Mouse (Mus musculus) midbrain, embryonic 16.5 days (tissue): ENCODE results near the gene Pitpnm2. TPM values are rescaled to one million over a fixed set of nuclear protein-coding genes. Genes with fewer than 3 reads are reported as not detected.

Experiments used
- ATAC-seq: fragments of 200-750 bp; cut with Nextera tagmentation; 2 replicates; pipeline ENCODE4 v1.8.0; 2017; ENCODE audit warnings: moderate TSS enrichment
- H3K27ac ChIP-seq: fragments of 300-500 bp; sonication (generic); 2 replicates; pipeline ENCODE4 v1.5.1; 2014; ENCODE audit warnings: mild to moderate bottlenecking, low read length, mixed read lengths
- H3K27me3 ChIP-seq: fragments of 300-500 bp; sonication (generic); 2 replicates; pipeline ENCODE4 v1.6.1; 2014; ENCODE audit warnings: low read depth, low read length, mixed read lengths; ENCODE audit not compliant: control insufficient read depth, insufficient read depth
- H3K36me3 ChIP-seq: fragments of 300-500 bp; sonication (generic); 2 replicates; pipeline ENCODE4 v1.6.1; 2014; ENCODE audit warnings: mild to moderate bottlenecking, low read length, moderate library complexity, mixed read lengths; ENCODE audit not compliant: control insufficient read depth, insufficient read depth
- H3K4me1 ChIP-seq: fragments of 300-500 bp; sonication (generic); 2 replicates; pipeline ENCODE4 v1.6.1; 2014; ENCODE audit warnings: mild to moderate bottlenecking, low read length, mixed read lengths; ENCODE audit not compliant: control insufficient read depth, insufficient read depth
- H3K4me2 ChIP-seq: fragments of 300-500 bp; sonication (generic); 2 replicates; pipeline ENCODE4 v1.6.1; 2014; ENCODE audit warnings: mild to moderate bottlenecking, low read length, mixed read lengths
- H3K4me3 ChIP-seq: fragments of 300-500 bp; sonication (generic); 2 replicates; pipeline ENCODE4 v1.5.1; 2014; ENCODE audit warnings: low read depth, mild to moderate bottlenecking, low read length, moderate library complexity, mixed read lengths
- H3K9ac ChIP-seq: fragments of 300-500 bp; sonication (generic); 2 replicates; pipeline ENCODE4 v1.6.1; 2014; ENCODE audit warnings: low read depth, low read length, mixed read lengths
- H3K9me3 ChIP-seq: fragments of 300-500 bp; sonication (generic); replicated peaks from 2 replicates; pipeline ENCODE4 v1.6.1; 2014; ENCODE audit warnings: mild to moderate bottlenecking, low read length, mixed read lengths; ENCODE audit not compliant: control insufficient read depth, poor library complexity, severe bottlenecking
- WGBS: fragments of 180-500 bp; shearing (Covaris S2); extraction: QIAGEN DNeasy Blood & Tissue Kit; methylation state at CpG from one replicate; pipeline ENCODE4 v1.1.7; 2014; 5-methylcytosine and 5-hydroxymethylcytosine counted together
- polyA plus RNA-seq: library from polyadenylated mRNA; unstranded; fragments of >200 nt; fragmentation: Nextera tagmentation; extraction: Ambion mirVana; gene quantifications from 2 replicates; pipeline ENCODE4 v1.2.1, GENCODE M21; 2015

Pitpnm2 gene
- polyA plus RNA-seq, 1 experiment from 2014 or later: 10.9 TPM

DNA sequence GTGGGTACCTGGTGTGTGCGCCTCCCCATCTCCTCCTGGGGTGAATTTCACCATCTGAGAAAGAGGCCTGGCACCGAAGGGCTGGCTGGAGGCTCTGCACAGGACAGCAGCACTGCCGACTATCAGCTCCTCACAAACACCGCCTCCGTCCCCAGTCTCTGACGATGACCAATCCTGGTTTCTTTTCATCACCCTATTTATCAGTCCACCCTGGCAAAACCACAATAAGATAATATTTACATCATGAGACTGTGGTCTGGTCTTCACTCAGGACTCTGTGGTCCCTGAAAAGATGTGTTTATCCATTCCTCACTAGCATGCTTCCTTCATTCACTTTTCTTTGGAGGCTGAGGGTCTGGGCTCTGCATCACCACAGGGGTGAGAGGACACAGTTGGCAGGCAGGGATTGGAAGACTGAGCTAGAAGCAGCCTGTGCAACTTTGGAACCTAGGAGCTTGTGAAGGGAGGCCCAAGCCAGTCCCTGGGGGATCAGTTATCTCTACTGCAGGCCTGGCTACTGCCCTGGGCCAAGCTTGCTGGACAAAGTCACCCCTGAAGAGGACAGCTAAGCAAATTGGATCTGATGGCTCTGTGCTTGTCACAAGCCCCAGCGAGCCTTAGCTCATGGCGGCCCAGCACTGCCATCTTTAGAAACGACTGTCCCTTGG is 45.3 kb downstream of the Pitpnm2 start:
- Histone ChIP-seq H3K27ac (no peak overlapping the region; the same call in 1 of the 2 replicates), H3K36me3 (no peaks in the 10 kb centered on the region), H3K9me3 (no peaks in the 10 kb centered on the region)

GRCm38 (mm10) chr5:124203251-124203650 is 46.3 kb downstream of the Pitpnm2 start:
- peaks cover 9% of the 10 kb centered on the region for H3K4me1 ChIP-seq
- no peak overlapping the region for H3K27ac ChIP-seq
- H3K9me3 ChIP-seq: no peaks in the 10 kb centered on the region
- no peak overlapping the region for H3K4me2 ChIP-seq
- H3K9ac ChIP-seq: no peak overlapping the region
- 88% methylated on average over 4 of the region's 4 CpGs for WGBS
- ATAC-seq: no peak
- no peak overlapping the region for H3K4me3 ChIP-seq
- no peaks in the 10 kb centered on the region for H3K36me3 ChIP-seq
- H3K27me3 ChIP-seq: no peaks in the 10 kb centered on the region

More for the DNA sequence above, 45.3 kb downstream of the Pitpnm2 start:
- 83% methylated on average over 9 of the region's 9 CpGs for WGBS
- peaks cover 9% of the 10 kb centered on the region for H3K4me1 ChIP-seq
- ATAC-seq: no peak
- no peaks in the 10 kb centered on the region for H3K27me3 ChIP-seq
- H3K4me3 ChIP-seq: no peak overlapping the region
- H3K9ac ChIP-seq: no peak overlapping the region
- H3K4me2 ChIP-seq: no peak overlapping the region

GRCm38 (mm10) chr5:124202071-124202470 is 47.5 kb downstream of the Pitpnm2 start:
- no peaks in the 10 kb centered on the region for H3K27me3 ChIP-seq
- ATAC-seq: no peak
- 68% methylated on average over 4 of the region's 4 CpGs for WGBS

DNA sequence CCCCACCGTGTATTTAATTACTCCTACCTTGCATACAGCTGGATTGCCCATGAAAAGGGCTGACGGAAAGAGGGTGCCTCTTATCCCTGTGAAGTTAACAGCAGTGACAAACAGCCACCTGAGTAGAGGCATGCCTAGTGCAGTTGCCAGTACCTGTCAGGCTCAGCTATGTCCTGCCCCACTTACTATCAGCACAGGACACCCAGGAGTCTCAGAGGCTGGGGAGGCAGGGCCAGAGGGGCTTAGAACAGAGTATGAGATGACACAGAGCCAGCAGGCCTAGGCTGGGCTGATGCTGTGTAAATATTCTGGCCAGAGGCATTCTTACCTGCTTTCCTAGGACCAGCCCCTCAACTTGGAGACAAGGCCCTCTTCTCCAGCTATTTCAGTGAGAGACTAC is 48.0 kb downstream of the Pitpnm2 start:
- Histone ChIP-seq H3K27ac (no peak overlapping the region), H3K36me3 (no peaks in the 10 kb centered on the region), H3K27me3 (no peaks in the 10 kb centered on the region), H3K9ac (no peak overlapping the region), H3K4me2 (no peak overlapping the region), H3K4me1 (peaks cover 7% of the 10 kb centered on the region), H3K9me3 (no peaks in the 10 kb centered on the region), H3K4me3 (no peak overlapping the region)
- ATAC-seq: no peak
- WGBS: 84% methylated on average over 2 of the region's 2 CpGs

More at GRCm38 (mm10) chr5:124202071-124202470, 47.5 kb downstream of the Pitpnm2 start:
- no peaks in the 10 kb centered on the region for H3K36me3 ChIP-seq
- H3K27ac ChIP-seq: no peak overlapping the region
- no peak overlapping the region for H3K9ac ChIP-seq
- no peak overlapping the region for H3K4me2 ChIP-seq
- no peaks in the 10 kb centered on the region for H3K9me3 ChIP-seq
- H3K4me3 ChIP-seq: no peak overlapping the region
- peaks cover 9% of the 10 kb centered on the region for H3K4me1 ChIP-seq

DNA sequence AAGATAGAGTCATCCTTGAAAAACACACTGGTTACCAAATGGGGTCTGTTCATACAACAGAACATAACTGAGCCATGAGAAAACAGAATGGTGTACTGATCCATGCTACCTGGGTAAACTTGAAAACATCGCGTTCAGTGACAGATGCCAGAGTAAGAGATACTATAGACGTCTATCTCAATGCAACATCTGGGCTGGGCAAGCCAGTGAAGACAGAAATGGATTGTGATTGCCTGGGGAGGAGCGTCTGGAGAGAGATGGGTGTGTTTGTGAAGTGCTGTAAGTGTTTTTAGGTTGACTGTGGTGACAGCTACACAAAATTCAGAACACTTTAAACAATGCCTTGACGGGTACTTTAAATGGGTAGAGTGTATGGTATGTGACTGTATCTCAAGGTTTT is 48.7 kb downstream of the Pitpnm2 start:
- Histone ChIP-seq H3K27me3 (no peaks in the 10 kb centered on the region), H3K27ac (no peak overlapping the region), H3K4me1 (peaks cover 1% of the 10 kb centered on the region; the same call in 1 of the 2 replicates), H3K9ac (no peak overlapping the region), H3K4me2 (no peak overlapping the region), H3K9me3 (no peaks in the 10 kb centered on the region), H3K4me3 (no peak overlapping the region), H3K36me3 (no peaks in the 10 kb centered on the region)
- 78% methylated on average over 5 of the region's 5 CpGs for WGBS
- no peak for ATAC-seq

GRCm38 (mm10) chr5:124199168-124199567 is 50.4 kb downstream of the Pitpnm2 start:
- Histone ChIP-seq H3K4me3 (no peak overlapping the region), H3K4me1 (peaks cover 6% of the 10 kb centered on the region; the same call in 1 of the 2 replicates), H3K4me2 (no peak overlapping the region), H3K27me3 (no peaks in the 10 kb centered on the region), H3K27ac (no peak overlapping the region), H3K36me3 (no peaks in the 10 kb centered on the region), H3K9me3 (no peaks in the 10 kb centered on the region), H3K9ac (no peak overlapping the region)
- WGBS: 87% methylated on average over 5 of the region's 5 CpGs
- ATAC-seq: no peak

DNA sequence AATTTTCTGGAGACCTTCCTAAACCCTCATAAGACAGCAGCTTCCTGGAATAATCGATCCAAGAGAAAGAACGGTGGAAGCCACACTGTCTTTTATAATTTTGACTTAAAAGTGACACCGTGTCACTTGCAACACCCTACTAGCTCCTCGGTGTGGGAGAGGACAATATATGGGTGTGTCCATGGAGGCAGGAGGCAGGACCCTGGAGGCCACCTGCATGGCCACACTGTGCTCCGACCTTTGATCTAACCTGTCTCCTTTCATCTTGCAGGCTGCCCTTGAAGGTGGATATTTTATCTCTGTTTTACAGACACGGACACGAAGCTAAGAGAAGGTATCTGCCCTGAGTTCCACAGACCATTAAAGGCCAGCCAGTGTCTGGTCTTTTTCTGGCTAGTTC is 51.1 kb downstream of the Pitpnm2 start:
- no peak overlapping the region for H3K4me3 ChIP-seq
- no peak for ATAC-seq
- H3K27ac ChIP-seq: no peak overlapping the region
- no peaks in the 10 kb centered on the region for H3K27me3 ChIP-seq
- H3K9me3 ChIP-seq: no peaks in the 10 kb centered on the region
- H3K36me3 ChIP-seq: no peaks in the 10 kb centered on the region
- no peak overlapping the region for H3K9ac ChIP-seq
- H3K4me1 ChIP-seq: peaks cover 13% of the 10 kb centered on the region; the same call in 1 of the 2 replicates
- 89% methylated on average over 7 of the region's 7 CpGs for WGBS
- H3K4me2 ChIP-seq: no peak overlapping the region

- H3K36me3 ChIP-seq: no peaks in the 10 kb centered on the region
- peaks cover 25% of the 10 kb centered on the region for H3K4me1 ChIP-seq
- no peaks in the 10 kb centered on the region for H3K27me3 ChIP-seq
- ATAC-seq: no peak
- no peaks in the 10 kb centered on the region for H3K9me3 ChIP-seq
- WGBS: 91% methylated on average over 4 of the region's 4 CpGs
- H3K4me3 ChIP-seq: no peak overlapping the region
- H3K27ac ChIP-seq: no peak overlapping the region
- no peak overlapping the region for H3K9ac ChIP-seq
- H3K4me2 ChIP-seq: no peak overlapping the region
These were observed 53.5 kb downstream of the Pitpnm2 start for GRCm38 (mm10) chr5:124196082-124196481.

GRCm38 (mm10) chr5:124194386-124195084 is 55.0 kb downstream of the Pitpnm2 start:
- H3K36me3 ChIP-seq: no peaks in the 10 kb centered on the region
- no peaks in the 10 kb centered on the region for H3K9me3 ChIP-seq
- 39% methylated on average over 11 of the region's 11 CpGs for WGBS
- H3K27me3 ChIP-seq: no peaks in the 10 kb centered on the region
- no peak overlapping the region for H3K4me3 ChIP-seq
- H3K27ac ChIP-seq: no peak overlapping the region
- no peak overlapping the region for H3K4me2 ChIP-seq
- H3K9ac ChIP-seq: no peak overlapping the region
- H3K4me1 ChIP-seq: peaks cover 25% of the 10 kb centered on the region
- no peak for ATAC-seq
